Mouse (Mus musculus): ENCODE measurements around the gene Trf. TPM values are rescaled to one million over a fixed set of nuclear protein-coding genes. Genes with fewer than 3 reads are reported as not detected.

Trf gene
- polyA plus RNA-seq (2017; shearing (Covaris generic)): 8.9 TPM

GRCm38 (mm10) chr9:103230151-103230951 is at the start of gene Trf, which contains the start of gene Gm20425:
TSS of gene Trf (minus strand) at chr9:103230444.
TSS of gene Gm20425 (minus strand) at chr9:103230307.

DNA sequence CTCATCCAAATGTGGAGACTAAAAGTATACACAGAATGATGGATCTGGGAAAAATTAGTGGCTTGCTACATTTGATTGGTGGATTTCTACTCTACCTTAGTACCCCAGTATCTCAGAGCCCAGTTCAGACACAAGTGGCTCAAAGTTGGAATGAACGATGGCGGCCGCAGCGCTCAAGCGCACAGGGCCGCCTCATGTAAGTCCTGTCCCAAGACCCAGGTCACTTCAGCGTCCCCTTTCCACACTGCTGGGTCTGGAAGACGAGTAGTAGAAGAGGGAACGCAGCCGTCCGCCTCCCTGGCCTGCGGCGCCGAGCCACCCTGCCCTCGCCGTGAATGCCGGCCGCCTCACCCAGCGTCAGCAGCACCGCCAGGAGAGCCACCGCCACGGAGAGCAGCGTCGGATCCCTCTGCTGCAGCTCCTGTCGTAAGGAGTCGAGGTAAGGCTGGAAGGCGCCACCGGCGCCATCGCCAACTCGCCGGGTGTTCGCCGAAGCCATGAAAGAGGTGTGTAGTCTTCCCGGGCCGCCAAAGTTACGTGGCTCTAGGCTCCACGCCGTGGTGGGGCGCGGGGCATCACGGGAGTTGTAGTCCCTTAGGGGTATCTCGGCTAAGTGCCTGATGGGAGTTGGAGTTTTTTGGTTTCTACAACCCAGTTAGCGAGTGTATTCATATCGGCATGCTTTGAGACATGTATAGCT is 28.5 kb downstream of the Trf start, which contains the start of gene Srprb:
Srprb (minus strand) TSS at position 577 of the 700 bp plus-strand sequence.

Other genes with a start within 250 kb of the Trf start
- 0.44 TPM for gene Slco2a1, start 241.7 kb downstream of the Trf start, polyA plus RNA-seq (2017; shearing (Covaris generic))
- 11.5 TPM for gene Rab6b, start 118.7 kb downstream of the Trf start, polyA plus RNA-seq (2017; shearing (Covaris generic))
- 43.6 TPM for gene Srprb, start 28.3 kb downstream of the Trf start, polyA plus RNA-seq (2017; shearing (Covaris generic))
- gene Gm20425, start 137 bp downstream of the Trf start, polyA plus RNA-seq (2017; shearing (Covaris generic)): 3.2 TPM
- gene 1300017J02Rik, start 74.6 kb upstream of the Trf start, polyA plus RNA-seq (2017; shearing (Covaris generic)): 1.1 TPM
- gene Topbp1, start 74.8 kb upstream of the Trf start, polyA plus RNA-seq (2017; shearing (Covaris generic)): 18.3 TPM
- gene Cdv3, start 135.4 kb upstream of the Trf start, polyA plus RNA-seq (2017; shearing (Covaris generic)): 47.9 TPM
- 1.4 TPM for gene Bfsp2, start 250.0 kb upstream of the Trf start, polyA plus RNA-seq (2017; shearing (Covaris generic))

All from activated CD4-positive, CD25-positive, alpha-beta regulatory T cell, adult 9 weeks (primary cell).